Mouse (Mus musculus) liver, adult 2 months (tissue): Measurements from ENCODE around the gene Atp13a3.

Experiments
- CTCF ChIP-seq: fragments of 200-500 bp; IDR thresholded peaks from 2 replicates; pipeline ENCODE4 v1.5.1; 2011; ENCODE audit warnings: low read depth, low read length, control low read depth
- POLR2A ChIP-seq: fragments of 200-500 bp; IDR thresholded peaks from 2 replicates; pipeline ENCODE4 v1.6.1; 2011; ENCODE audit warnings: low read length, control low read depth; ENCODE audit not compliant: insufficient read depth; ENCODE audit errors: extremely low read depth

- TF ChIP-seq CTCF: peak; percentile 50
- no peak for TF ChIP-seq POLR2A
Observed at GRCm38 (mm10) chr16:30443411-30443810, 37.6 kb upstream of the Atp13a3 start.
